Mouse (Mus musculus) brain, adult 10 weeks (tissue): ENCODE data around the gene Vmn2r68. TPM values are rescaled to one million over a fixed set of nuclear protein-coding genes. Genes with fewer than 3 reads are reported as not detected.

ENCODE experiments used
- polyA plus RNA-seq: library from polyadenylated mRNA; stranded (reverse); fragments of 350-450 nt; fragmentation: Illumina TruSeq; extraction: RNeasy Lipid Tissue Mini Kit (QIAGEN cat#74804); gene quantifications from one replicate; pipeline ENCODE4 v1.2.3, GENCODE M21; 2015; ENCODE audit warnings: low read depth, low replicate concordance

Gene Vmn2r68
- polyA plus RNA-seq, result not detected

GRCm38 (mm10) chr7:85237683-85238082, at the start of gene Vmn2r68:
Gene Vmn2r68, minus strand, starts transcription at chr7:85237783.

Other genes with a start within 250 kb of the Vmn2r68 start
- gene Vmn2r66, start 225.5 kb downstream of the Vmn2r68 start, polyA plus RNA-seq, result not detected
- gene Vmn2r67, start 81.8 kb downstream of the Vmn2r68 start, polyA plus RNA-seq, result not detected
- not detected for gene Vmn2r69, start 178.1 kb upstream of the Vmn2r68 start, polyA plus RNA-seq